Mouse (Mus musculus): ENCODE results near the gene Psmd13. TPM values are rescaled to one million over a fixed set of nuclear protein-coding genes. Genes with fewer than 3 reads are reported as not detected.

Psmd13 gene
- polyA plus RNA-seq, 1 experiment: 130 TPM

- Histone ChIP-seq H3K4me3 (replicated peaks) (no peak overlapping the region), H3K4me1 (peaks cover 39% of the 10 kb centered on the region), H3K9me3 (no peaks in the 10 kb centered on the region), H3K36me3 (replicated peaks; ENCODE audit: low read length) (peaks cover 42% of the 10 kb centered on the region), H3K27me3 (replicated peaks) (peaks cover 3% of the 10 kb centered on the region)
- TF ChIP-seq FLI1 (IDR thresholded peaks at IDR 0.05; ENCODE audit: low read length) (no peak), GATA1 (IDR thresholded peaks at IDR 0.05; ENCODE audit: borderline replicate concordance, low read length) (no peak)
Measured at GRCm38 (mm10) chr7:140902036-140902875, 20.5 kb downstream of the Psmd13 start.

GRCm38 (mm10) chr7:140903212-140903611, 21.4 kb downstream of the Psmd13 start:
- Histone ChIP-seq H3K4me1 (peaks cover 41% of the 10 kb centered on the region), H3K36me3 (replicated peaks; ENCODE audit: low read length) (peaks cover 32% of the 10 kb centered on the region), H3K27me3 (replicated peaks) (peaks cover 3% of the 10 kb centered on the region), H3K9me3 (no peaks in the 10 kb centered on the region), H3K4me3 (replicated peaks) (no peak overlapping the region)
- no peak for TF ChIP-seq FLI1 (IDR thresholded peaks at IDR 0.05; ENCODE audit: low read length)
- no peak for TF ChIP-seq GATA1 (IDR thresholded peaks at IDR 0.05; ENCODE audit: borderline replicate concordance, low read length)

- Histone ChIP-seq H3K9me3 (no peaks in the 10 kb centered on the region), H3K4me3 (replicated peaks) (no peak overlapping the region), H3K36me3 (replicated peaks; ENCODE audit: low read length) (peaks cover 8% of the 10 kb centered on the region), H3K4me1 (peaks cover 53% of the 10 kb centered on the region), H3K27me3 (replicated peaks) (peaks cover 3% of the 10 kb centered on the region)
- TF ChIP-seq GATA1 (IDR thresholded peaks at IDR 0.05; ENCODE audit: borderline replicate concordance, low read length) (no peak), FLI1 (IDR thresholded peaks at IDR 0.05; ENCODE audit: low read length) (no peak)
Measured at GRCm38 (mm10) chr7:140905642-140906081, 23.9 kb downstream of the Psmd13 start.

- Histone ChIP-seq H3K27me3 (replicated peaks) (peaks cover 3% of the 10 kb centered on the region), H3K9me3 (no peaks in the 10 kb centered on the region), H3K4me3 (replicated peaks) (no peak overlapping the region), H3K36me3 (replicated peaks; ENCODE audit: low read length) (peaks cover under 1% of the 10 kb centered on the region), H3K4me1 (peaks cover 55% of the 10 kb centered on the region)
- TF ChIP-seq FLI1 (IDR thresholded peaks at IDR 0.05; ENCODE audit: low read length) (no peak), GATA1 (IDR thresholded peaks at IDR 0.05; ENCODE audit: borderline replicate concordance, low read length) (no peak)
Measured at GRCm38 (mm10) chr7:140907131-140907530, 25.4 kb downstream of the Psmd13 start.

GRCm38 (mm10) chr7:140907697-140908096, 25.9 kb downstream of the Psmd13 start:
- Histone ChIP-seq H3K9me3 (no peaks in the 10 kb centered on the region), H3K36me3 (replicated peaks; ENCODE audit: low read length) (no peaks in the 10 kb centered on the region), H3K4me1 (peaks cover 61% of the 10 kb centered on the region), H3K4me3 (replicated peaks) (no peak overlapping the region), H3K27me3 (replicated peaks) (peaks cover 3% of the 10 kb centered on the region)
- TF ChIP-seq FLI1 (IDR thresholded peaks at IDR 0.05; ENCODE audit: low read length): no peak
- TF ChIP-seq GATA1 (IDR thresholded peaks at IDR 0.05; ENCODE audit: borderline replicate concordance, low read length): no peak

- TF ChIP-seq GATA1 (IDR thresholded peaks at IDR 0.05; ENCODE audit: borderline replicate concordance, low read length) (no peak), FLI1 (IDR thresholded peaks at IDR 0.05; ENCODE audit: low read length) (no peak)
- Histone ChIP-seq H3K27me3 (replicated peaks) (peaks cover 3% of the 10 kb centered on the region), H3K9me3 (no peaks in the 10 kb centered on the region), H3K4me3 (replicated peaks) (peak overlapping the region; percentile 91), H3K36me3 (replicated peaks; ENCODE audit: low read length) (no peaks in the 10 kb centered on the region), H3K4me1 (peaks cover 63% of the 10 kb centered on the region)
Measured at GRCm38 (mm10) chr7:140908181-140908580, 26.4 kb downstream of the Psmd13 start.

GRCm38 (mm10) chr7:140908634-140909107, 26.9 kb downstream of the Psmd13 start:
- TF ChIP-seq FLI1 (IDR thresholded peaks at IDR 0.05; ENCODE audit: low read length): no peak
- no peak for TF ChIP-seq GATA1 (IDR thresholded peaks at IDR 0.05; ENCODE audit: borderline replicate concordance, low read length)
- H3K4me3 ChIP-seq (replicated peaks): peak overlapping the region; percentile 91
- peaks cover 3% of the 10 kb centered on the region for H3K27me3 ChIP-seq (replicated peaks)

GRCm38 (mm10) chr7:140912293-140912692, 30.5 kb downstream of the Psmd13 start:
- H3K9me3 ChIP-seq: no peaks in the 10 kb centered on the region
- H3K4me3 ChIP-seq (replicated peaks): peak overlapping the region; percentile 12
- H3K4me1 ChIP-seq: peaks cover 67% of the 10 kb centered on the region
- H3K36me3 ChIP-seq (replicated peaks; ENCODE audit: low read length): no peaks in the 10 kb centered on the region
- no peaks in the 10 kb centered on the region for H3K27me3 ChIP-seq (replicated peaks)
- TF ChIP-seq FLI1 (IDR thresholded peaks at IDR 0.05; ENCODE audit: low read length) (no peak), GATA1 (IDR thresholded peaks at IDR 0.05; ENCODE audit: borderline replicate concordance, low read length) (no peak)

More at GRCm38 (mm10) chr7:140908634-140909107, 26.9 kb downstream of the Psmd13 start:
- no peaks in the 10 kb centered on the region for H3K9me3 ChIP-seq
- H3K4me1 ChIP-seq: peaks cover 60% of the 10 kb centered on the region
- no peaks in the 10 kb centered on the region for H3K36me3 ChIP-seq (replicated peaks; ENCODE audit: low read length)

GRCm38 (mm10) chr7:140912846-140913482, 31.2 kb downstream of the Psmd13 start:
- Histone ChIP-seq H3K4me1 (peaks cover 73% of the 10 kb centered on the region), H3K9me3 (no peaks in the 10 kb centered on the region), H3K4me3 (replicated peaks) (no peak overlapping the region), H3K36me3 (replicated peaks; ENCODE audit: low read length) (no peaks in the 10 kb centered on the region), H3K27me3 (replicated peaks) (no peaks in the 10 kb centered on the region)
- TF ChIP-seq GATA1 (IDR thresholded peaks at IDR 0.05; ENCODE audit: borderline replicate concordance, low read length): no peak
- TF ChIP-seq FLI1 (IDR thresholded peaks at IDR 0.05; ENCODE audit: low read length): no peak

Data from megakaryocyte, embryonic 14.5 days (primary cell).